Mouse (Mus musculus) kidney, adult 2 months (tissue): ENCODE results near the gene Acsl1.

Experiments
- CTCF ChIP-seq: fragments of 200-500 bp; conservative IDR thresholded peaks from 2 replicates; pipeline ENCODE4 v1.5.1; 2011; ENCODE audit warnings: low read depth, mild to moderate bottlenecking, control low read depth, low read length, moderate library complexity, mixed read lengths; ENCODE audit not compliant: insufficient read depth, insufficient read length
- POLR2A ChIP-seq: fragments of 200-500 bp; IDR thresholded peaks from one replicate; pipeline ENCODE4 v1.6.1; 2011; ENCODE audit warnings: low read depth, low read length, control low read depth

GRCm38 (mm10) chr8:46438491-46438890, 32.3 kb upstream of the Acsl1 start:
- TF ChIP-seq POLR2A = no peak
- TF ChIP-seq CTCF = no peak
